Mouse (Mus musculus) limb, embryonic 13.5 days (tissue): ENCODE data around the gene Tnfsf11. TPM values are rescaled to one million over a fixed set of nuclear protein-coding genes. Genes with fewer than 3 reads are reported as not detected.

ENCODE experiments used
- ATAC-seq: fragments of 200-750 bp; cut with Nextera tagmentation; 2 replicates; pipeline ENCODE4 v1.8.0; 2017; ENCODE audit warnings: low read depth, moderate number of reproducible peaks, moderate TSS enrichment; ENCODE audit not compliant: low FRiP score
- H3K27ac ChIP-seq: fragments of 300-500 bp; sonication (generic); 2 replicates; pipeline ENCODE4 v1.5.1; 2015; ENCODE audit warnings: inconsistent platforms, mild to moderate bottlenecking, moderate library complexity
- H3K27me3 ChIP-seq: fragments of 300-500 bp; sonication (generic); 2 replicates; pipeline ENCODE4 v1.6.1; 2015; ENCODE audit warnings: mild to moderate bottlenecking, inconsistent platforms
- H3K36me3 ChIP-seq: fragments of 300-500 bp; sonication (generic); 2 replicates; pipeline ENCODE4 v1.6.1; 2015; ENCODE audit warnings: inconsistent platforms, mild to moderate bottlenecking, moderate library complexity
- H3K4me1 ChIP-seq: fragments of 300-500 bp; sonication (generic); 2 replicates; pipeline ENCODE4 v1.6.1; 2015; ENCODE audit warnings: inconsistent platforms
- H3K4me2 ChIP-seq: fragments of 300-500 bp; sonication (generic); replicated peaks from 2 replicates; pipeline ENCODE4 v1.6.1; 2015; ENCODE audit warnings: inconsistent platforms, mild to moderate bottlenecking, moderate library complexity
- H3K4me3 ChIP-seq: fragments of 300-500 bp; sonication (generic); 2 replicates; pipeline ENCODE4 v1.5.1; 2015; ENCODE audit warnings: moderate library complexity, mild to moderate bottlenecking, inconsistent platforms
- H3K9ac ChIP-seq: fragments of 300-500 bp; sonication (generic); 2 replicates; pipeline ENCODE4 v1.6.1; 2015; ENCODE audit warnings: mild to moderate bottlenecking, inconsistent platforms
- H3K9me3 ChIP-seq: fragments of 300-500 bp; sonication (generic); 2 replicates; pipeline ENCODE4 v1.6.1; 2016; ENCODE audit warnings: inconsistent platforms
- WGBS: fragments of 180-500 bp; shearing (Covaris S2); methylation state at CpG from one replicate; pipeline ENCODE4 v1.1.7; 2015; 5-methylcytosine and 5-hydroxymethylcytosine counted together
- polyA plus RNA-seq: library from polyadenylated mRNA; unstranded; fragments of >200 nt; fragmentation: Nextera tagmentation; extraction: Ambion mirVana; gene quantifications from 2 replicates; pipeline ENCODE4 v1.2.1, GENCODE M21; 2015

Gene Tnfsf11
- polyA plus RNA-seq, 1 experiment from 2014 or later = 0.61 TPM

GRCm38 (mm10) chr14:78286011-78286548 is 21.8 kb downstream of the Tnfsf11 start:
- H3K27ac ChIP-seq = no peak overlapping the region
- peaks cover 7% of the 10 kb centered on the region for H3K27me3 ChIP-seq
- no peak overlapping the region for H3K9ac ChIP-seq
- WGBS = 40% methylated on average over 5 of the region's 5 CpGs
- H3K4me3 ChIP-seq = no peak overlapping the region
- H3K4me1 ChIP-seq = no peaks in the 10 kb centered on the region
- no peaks in the 10 kb centered on the region for H3K36me3 ChIP-seq
- H3K9me3 ChIP-seq = no peaks in the 10 kb centered on the region
- ATAC-seq = no peak
- no peak overlapping the region for H3K4me2 ChIP-seq

DNA sequence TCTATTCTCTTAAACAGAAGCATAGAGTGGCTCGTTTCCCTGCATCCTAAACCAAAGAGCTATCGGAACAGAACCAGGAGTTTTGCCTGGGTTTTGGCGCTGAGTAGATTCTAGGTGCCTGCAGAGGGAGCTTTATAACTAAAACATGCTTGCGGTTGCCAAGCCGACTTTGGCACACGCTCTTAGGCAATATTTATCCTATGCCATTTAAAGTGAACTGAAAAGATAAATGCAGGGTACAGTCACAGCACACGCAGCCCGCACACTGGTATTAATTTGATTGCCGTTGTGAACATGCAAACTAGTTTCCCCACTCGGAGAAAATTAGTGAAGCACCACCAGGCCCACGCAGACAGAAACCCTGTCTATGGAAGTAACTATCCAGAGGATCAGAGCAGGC is 25.4 kb downstream of the Tnfsf11 start:
- Histone ChIP-seq H3K9me3 (no peaks in the 10 kb centered on the region), H3K4me2 (no peak overlapping the region), H3K4me1 (no peaks in the 10 kb centered on the region), H3K27ac (no peak overlapping the region), H3K36me3 (no peaks in the 10 kb centered on the region), H3K9ac (no peak overlapping the region), H3K4me3 (no peak overlapping the region), H3K27me3 (no peaks in the 10 kb centered on the region)
- 85% methylated on average over 11 of the region's 11 CpGs for WGBS
- ATAC-seq = no peak

- Histone ChIP-seq H3K36me3 (no peaks in the 10 kb centered on the region), H3K4me3 (no peak overlapping the region), H3K4me1 (no peaks in the 10 kb centered on the region), H3K9ac (no peak overlapping the region), H3K9me3 (no peaks in the 10 kb centered on the region), H3K27ac (no peak overlapping the region), H3K27me3 (no peaks in the 10 kb centered on the region), H3K4me2 (no peak overlapping the region)
- 75% methylated on average over 18 of the region's 18 CpGs for whole genome bisulfite sequencing
- no peak for ATAC-seq
These were observed 31.4 kb downstream of the Tnfsf11 start for GRCm38 (mm10) chr14:78276395-78276930.

- H3K9ac ChIP-seq = no peak overlapping the region
- 88% methylated on average over 5 of the region's 5 CpGs for WGBS
- H3K27me3 ChIP-seq = no peaks in the 10 kb centered on the region
- ATAC-seq = no peak
- H3K9me3 ChIP-seq = peaks cover 6% of the 10 kb centered on the region; the same call in 1 of the 2 replicates
- no peak overlapping the region for H3K27ac ChIP-seq
- H3K4me3 ChIP-seq = no peak overlapping the region
- no peak overlapping the region for H3K4me2 ChIP-seq
- no peaks in the 10 kb centered on the region for H3K36me3 ChIP-seq
- no peaks in the 10 kb centered on the region for H3K4me1 ChIP-seq
These were observed 33.0 kb downstream of the Tnfsf11 start for GRCm38 (mm10) chr14:78274851-78275250.

DNA sequence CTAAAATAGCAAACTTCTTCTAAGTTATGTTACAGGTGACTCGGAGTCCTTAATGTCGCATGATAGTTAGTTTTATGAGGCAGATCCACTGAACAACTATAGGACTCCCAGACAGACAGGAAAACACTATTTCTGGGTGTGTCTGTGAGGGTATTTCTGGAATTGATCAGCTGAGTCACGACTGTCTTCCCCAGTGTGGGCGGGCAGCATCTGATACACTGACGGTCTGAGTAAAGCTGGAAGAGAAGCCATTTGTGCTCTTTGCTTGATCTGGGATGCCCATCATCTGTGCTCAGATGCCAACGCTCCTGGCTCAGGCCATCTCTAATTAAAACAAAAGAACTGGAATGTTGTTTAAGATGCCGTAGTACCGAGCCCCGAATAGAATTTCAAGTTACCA is 33.7 kb downstream of the Tnfsf11 start:
- peaks cover 6% of the 10 kb centered on the region; the same call in 1 of the 2 replicates for H3K9me3 ChIP-seq
- no peak overlapping the region for H3K27ac ChIP-seq
- no peak overlapping the region for H3K9ac ChIP-seq
- no peak for ATAC-seq
- H3K4me3 ChIP-seq = no peak overlapping the region
- no peaks in the 10 kb centered on the region for H3K36me3 ChIP-seq
- no peaks in the 10 kb centered on the region for H3K27me3 ChIP-seq
- H3K4me1 ChIP-seq = no peaks in the 10 kb centered on the region
- WGBS = 82% methylated on average over 9 of the region's 9 CpGs
- no peak overlapping the region for H3K4me2 ChIP-seq

- Histone ChIP-seq H3K4me1 (no peaks in the 10 kb centered on the region), H3K9me3 (peaks cover 6% of the 10 kb centered on the region; the same call in 1 of the 2 replicates), H3K36me3 (no peaks in the 10 kb centered on the region), H3K4me3 (no peak overlapping the region), H3K9ac (no peak overlapping the region), H3K27ac (no peak overlapping the region), H3K27me3 (no peaks in the 10 kb centered on the region), H3K4me2 (no peak overlapping the region)
- 81% methylated on average over 7 of the region's 7 CpGs for WGBS
- ATAC-seq = no peak
These were observed 34.3 kb downstream of the Tnfsf11 start for GRCm38 (mm10) chr14:78273571-78273970.

DNA sequence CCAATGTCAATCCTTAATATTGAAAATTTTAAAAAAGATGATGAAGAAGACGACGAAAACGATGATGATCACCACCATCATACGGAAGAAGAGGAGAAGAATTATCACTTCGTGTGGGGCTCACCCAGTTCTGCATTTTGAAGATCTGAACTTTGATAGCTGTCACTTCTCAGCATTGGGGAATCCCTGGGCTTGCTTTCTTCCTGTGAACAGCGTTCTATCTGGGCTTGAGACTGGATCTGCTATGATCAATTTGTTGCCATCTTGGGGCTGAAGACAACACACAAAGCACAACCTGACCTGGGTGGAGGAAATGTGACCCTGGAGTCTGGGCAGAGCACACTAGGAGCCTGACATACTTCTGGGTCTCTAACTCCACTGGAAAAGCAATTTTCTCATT is 43.0 kb downstream of the Tnfsf11 start:
- H3K4me3 ChIP-seq = no peak overlapping the region
- H3K4me2 ChIP-seq = no peak overlapping the region
- no peak overlapping the region for H3K27ac ChIP-seq
- no peaks in the 10 kb centered on the region for H3K9me3 ChIP-seq
- whole genome bisulfite sequencing = 90% methylated on average over 6 of the region's 6 CpGs
- no peak for ATAC-seq
- no peak overlapping the region for H3K9ac ChIP-seq
- no peaks in the 10 kb centered on the region for H3K36me3 ChIP-seq
- H3K27me3 ChIP-seq = no peaks in the 10 kb centered on the region
- no peaks in the 10 kb centered on the region for H3K4me1 ChIP-seq

GRCm38 (mm10) chr14:78262596-78262995 is 45.2 kb downstream of the Tnfsf11 start:
- WGBS = 85% methylated on average over 7 of the region's 7 CpGs

DNA sequence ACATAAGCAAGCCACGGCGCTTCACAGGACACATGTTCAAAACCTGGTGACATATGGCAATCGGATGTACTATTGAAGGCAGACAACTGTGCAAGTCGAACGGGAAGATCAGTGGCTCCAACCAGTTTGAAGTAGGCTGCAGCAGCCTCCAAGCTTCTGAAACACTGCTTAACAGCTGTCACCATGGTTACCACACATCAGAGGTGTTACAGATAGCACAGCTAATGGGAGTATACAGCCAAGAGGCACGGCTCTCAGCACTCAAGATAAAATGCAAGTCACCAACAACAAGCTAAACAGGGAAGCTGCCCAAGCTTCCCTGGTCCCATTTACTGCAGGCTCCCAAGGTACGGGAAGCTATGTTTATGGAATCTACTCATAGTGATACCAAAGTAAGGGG is 46.6 kb downstream of the Tnfsf11 start:
- Histone ChIP-seq H3K27ac (no peak overlapping the region), H3K9ac (no peak overlapping the region), H3K27me3 (no peaks in the 10 kb centered on the region), H3K36me3 (no peaks in the 10 kb centered on the region), H3K4me2 (no peak overlapping the region), H3K9me3 (no peaks in the 10 kb centered on the region), H3K4me1 (no peaks in the 10 kb centered on the region), H3K4me3 (no peak overlapping the region)
- 70% methylated on average over 7 of the region's 7 CpGs for WGBS
- no peak for ATAC-seq

More at GRCm38 (mm10) chr14:78262596-78262995, 45.2 kb downstream of the Tnfsf11 start:
- Histone ChIP-seq H3K27me3 (no peaks in the 10 kb centered on the region), H3K4me1 (no peaks in the 10 kb centered on the region), H3K9me3 (no peaks in the 10 kb centered on the region), H3K4me2 (no peak overlapping the region), H3K4me3 (no peak overlapping the region), H3K27ac (no peak overlapping the region), H3K36me3 (no peaks in the 10 kb centered on the region), H3K9ac (no peak overlapping the region)
- no peak for ATAC-seq

GRCm38 (mm10) chr14:78254017-78254416 is 53.8 kb downstream of the Tnfsf11 start:
- ATAC-seq = no peak
- Histone ChIP-seq H3K9ac (no peak overlapping the region), H3K9me3 (no peaks in the 10 kb centered on the region), H3K4me1 (no peaks in the 10 kb centered on the region), H3K36me3 (no peaks in the 10 kb centered on the region), H3K27ac (no peak overlapping the region), H3K4me2 (no peak overlapping the region), H3K4me3 (no peak overlapping the region), H3K27me3 (no peaks in the 10 kb centered on the region)
- 70% methylated on average over 7 of the region's 7 CpGs for WGBS

DNA sequence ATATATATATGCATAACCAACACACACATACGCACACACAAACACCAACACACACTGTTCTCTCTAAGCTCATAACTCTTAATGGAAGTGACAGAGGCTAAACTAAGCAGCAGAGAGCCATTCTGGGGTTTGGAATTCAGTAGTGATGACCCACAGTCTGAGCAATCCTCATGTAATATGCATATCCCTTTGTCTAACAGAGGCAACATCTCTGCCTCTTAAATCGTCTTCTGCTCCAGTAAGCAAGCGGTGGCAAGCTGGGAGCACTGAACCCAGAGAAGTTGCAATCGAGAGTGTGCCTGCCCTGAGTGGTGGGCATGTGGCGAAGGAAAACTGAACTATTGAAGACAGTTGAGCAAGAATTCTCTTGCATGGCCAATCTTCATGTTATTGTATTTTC is 61.2 kb downstream of the Tnfsf11 start:
- Histone ChIP-seq H3K9ac (no peak overlapping the region), H3K27me3 (no peaks in the 10 kb centered on the region), H3K4me3 (no peak overlapping the region), H3K9me3 (no peaks in the 10 kb centered on the region), H3K4me2 (no peak overlapping the region), H3K27ac (no peak overlapping the region), H3K4me1 (no peaks in the 10 kb centered on the region; the same call in 1 of the 2 replicates), H3K36me3 (no peaks in the 10 kb centered on the region)
- WGBS = 88% methylated on average over 5 of the region's 5 CpGs
- ATAC-seq = no peak

DNA sequence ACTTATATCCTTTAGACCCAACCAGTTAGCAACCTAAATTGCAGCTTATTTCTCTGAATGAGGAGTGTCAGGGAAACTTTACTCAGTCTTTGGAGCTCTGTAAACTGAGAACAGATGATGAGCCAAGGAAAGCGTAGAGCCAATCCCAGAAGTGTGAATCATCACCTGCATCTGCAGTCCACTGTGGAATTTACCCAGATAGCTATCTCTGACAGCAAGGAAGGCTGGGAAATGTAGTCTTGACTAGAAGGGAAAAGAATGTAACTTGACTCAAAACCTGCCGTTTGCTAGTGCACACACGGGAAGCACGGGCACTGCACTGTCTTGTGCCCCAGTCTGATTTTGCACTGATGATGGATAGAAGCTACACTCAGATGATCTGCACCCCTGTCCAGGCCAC is 63.0 kb downstream of the Tnfsf11 start:
- ATAC-seq = no peak
- WGBS = 40% methylated on average over 4 of the region's 4 CpGs

GRCm38 (mm10) chr14:78239346-78239745 is 68.5 kb downstream of the Tnfsf11 start:
- Histone ChIP-seq H3K9me3 (no peaks in the 10 kb centered on the region), H3K4me3 (no peak overlapping the region), H3K4me2 (no peak overlapping the region), H3K4me1 (peaks cover 8% of the 10 kb centered on the region; the same call in 1 of the 2 replicates), H3K36me3 (no peaks in the 10 kb centered on the region), H3K27ac (no peak overlapping the region), H3K9ac (no peak overlapping the region), H3K27me3 (no peaks in the 10 kb centered on the region)
- ATAC-seq = no peak
- 90% methylated on average over 6 of the region's 6 CpGs for WGBS

More for the DNA sequence above, 63.0 kb downstream of the Tnfsf11 start:
- H3K9me3 ChIP-seq = no peaks in the 10 kb centered on the region
- H3K4me1 ChIP-seq = no peaks in the 10 kb centered on the region; the same call in 1 of the 2 replicates
- H3K27me3 ChIP-seq = no peaks in the 10 kb centered on the region
- H3K9ac ChIP-seq = no peak overlapping the region
- H3K36me3 ChIP-seq = no peaks in the 10 kb centered on the region
- no peak overlapping the region for H3K4me2 ChIP-seq
- no peak overlapping the region for H3K27ac ChIP-seq
- no peak overlapping the region for H3K4me3 ChIP-seq
